Mouse (Mus musculus) bone marrow, adult 2 months (tissue): Measurements from ENCODE around the gene Olfr686. TPM values are rescaled to one million over a fixed set of nuclear protein-coding genes. Genes with fewer than 3 reads are reported as not detected.

Experiments used
- H3K27ac ChIP-seq: fragments of 200-500 bp; 2 replicates; pipeline ENCODE4 v1.5.1; 2012; ENCODE audit warnings: low read depth, mild to moderate bottlenecking, control low read depth, inconsistent platforms, low read length; ENCODE audit not compliant: control insufficient read depth, poor library complexity, insufficient read depth
- H3K4me1 ChIP-seq: fragments of 200-500 bp; 2 replicates; pipeline ENCODE4 v1.6.1; 2011; ENCODE audit warnings: low read length; ENCODE audit not compliant: control insufficient read depth, insufficient read depth
- H3K4me3 ChIP-seq: fragments of 200-500 bp; replicated peaks from 2 replicates; pipeline ENCODE3; 2011; ENCODE audit warnings: mild to moderate bottlenecking, low read depth, low read length, control low read depth; ENCODE audit not compliant: control insufficient read depth
- CTCF ChIP-seq: fragments of 200-500 bp; IDR thresholded peaks from 2 replicates; pipeline ENCODE4 v1.5.1; 2011; ENCODE audit warnings: low read length, control low read depth; ENCODE audit not compliant: control insufficient read depth, insufficient read depth
- POLR2A ChIP-seq: fragments of 200-500 bp; IDR thresholded peaks from 2 replicates; pipeline ENCODE4 v1.6.1; 2011; ENCODE audit warnings: low read depth, mild to moderate bottlenecking, control low read depth, low read length, borderline replicate concordance; ENCODE audit not compliant: control insufficient read depth
- WGBS: fragments of 180-500 bp; shearing (Covaris S2); methylation state at CpG from one replicate; pipeline ENCODE4 v1.1.7; 2018; 5-methylcytosine and 5-hydroxymethylcytosine counted together
- polyA plus RNA-seq: library from polyadenylated mRNA; stranded (reverse); fragments of >200 nt; gene quantifications from 2 replicates; pipeline ENCODE4 v1.2.4, GENCODE M21; 2011; ENCODE audit warnings: low replicate concordance; ENCODE audit not compliant: missing spikeins, insufficient read depth, insufficient read length

The Olfr686 gene
- polyA plus RNA-seq, 1 experiment, result not detected

GRCm38 (mm10) chr7:105214761-105215160 is 7.5 kb upstream of the Olfr686 start:
- whole genome bisulfite sequencing, result 51% methylated on average over 1 of the region's 1 CpGs
- TF ChIP-seq CTCF (no peak), POLR2A (no peak)
- H3K4me3 ChIP-seq, result no peak overlapping the region

GRCm38 (mm10) chr7:105185912-105186311 is 21.4 kb downstream of the Olfr686 start, which contains the start of gene Olfr685:
Olfr685 (minus strand) TSS chr7:105186012.
- no peak for TF ChIP-seq CTCF
- TF ChIP-seq POLR2A, result no peak
- WGBS, result 76% methylated on average over 1 of the region's 1 CpGs
- H3K4me1 ChIP-seq, result no peaks in the 10 kb centered on the region
- H3K4me3 ChIP-seq, result no peak within 1 kb of the TSS
- no peak within 1 kb of the TSS for H3K27ac ChIP-seq

More at GRCm38 (mm10) chr7:105214761-105215160, 7.5 kb upstream of the Olfr686 start:
- Histone ChIP-seq H3K4me1 (no peaks in the 10 kb centered on the region), H3K27ac (no peak overlapping the region)

- TF ChIP-seq CTCF (no peak), POLR2A (no peak)
- Histone ChIP-seq H3K4me1 (no peaks in the 10 kb centered on the region), H3K27ac (no peak overlapping the region), H3K4me3 (no peak overlapping the region)
- WGBS, result 39% methylated on average over 4 of the region's 4 CpGs
Observed at GRCm38 (mm10) chr7:105170773-105171172, 36.5 kb downstream of the Olfr686 start.

- H3K27ac ChIP-seq, result no peak within 1 kb of the TSS
- no peak for TF ChIP-seq POLR2A
- H3K4me1 ChIP-seq, result no peaks in the 10 kb centered on the region
- 76% methylated on average over 1 of the region's 1 CpGs for WGBS
- H3K4me3 ChIP-seq, result no peak within 1 kb of the TSS
Observed at GRCm38 (mm10) chr7:105163553-105163952, 43.7 kb downstream of the Olfr686 start, which contains the start of gene Olfr684. Olfr684 (minus strand) TSS chr7:105163653.

Other genes with a start within 250 kb of the Olfr686 start
- not detected in 2 replicates for gene Olfr670, start 244.9 kb downstream of the Olfr686 start, polyA plus RNA-seq
- gene Olfr671, start 228.4 kb downstream of the Olfr686 start, polyA plus RNA-seq, result not detected in 2 replicates
- not detected in 2 replicates for gene Olfr672, start 205.5 kb downstream of the Olfr686 start, polyA plus RNA-seq
- gene Olfr675, start 179.0 kb downstream of the Olfr686 start, polyA plus RNA-seq, result not detected in 2 replicates
- not detected in 2 replicates for gene Olfr676, start 174.8 kb downstream of the Olfr686 start, polyA plus RNA-seq
- gene Olfr677, start 156.1 kb downstream of the Olfr686 start, polyA plus RNA-seq, result not detected in 2 replicates
- not detected in 2 replicates for gene Olfr678, start 143.0 kb downstream of the Olfr686 start, polyA plus RNA-seq
- gene Olfr679, start 126.3 kb downstream of the Olfr686 start, polyA plus RNA-seq, result not detected in 2 replicates
- gene Olfr680-ps1, start 114.7 kb downstream of the Olfr686 start, polyA plus RNA-seq, result not detected in 2 replicates
- gene Olfr681, start 90.6 kb downstream of the Olfr686 start, polyA plus RNA-seq, result not detected in 2 replicates
- not detected in 2 replicates for gene Olfr683, start 60.5 kb downstream of the Olfr686 start, polyA plus RNA-seq
- gene Olfr684, start 43.8 kb downstream of the Olfr686 start, polyA plus RNA-seq, result not detected in 2 replicates
- not detected in 2 replicates for gene Olfr685, start 21.5 kb downstream of the Olfr686 start, polyA plus RNA-seq
- gene Olfr688, start 80.6 kb upstream of the Olfr686 start, polyA plus RNA-seq, result not detected in 2 replicates
- not detected in 2 replicates for gene Olfr689, start 103.7 kb upstream of the Olfr686 start, polyA plus RNA-seq
- gene Olfr690, start 126.6 kb upstream of the Olfr686 start, polyA plus RNA-seq, result not detected in 2 replicates
- not detected in 2 replicates for gene Olfr691, start 134.8 kb upstream of the Olfr686 start, polyA plus RNA-seq
- gene Olfr692, start 160.7 kb upstream of the Olfr686 start, polyA plus RNA-seq, result not detected in 2 replicates
- not detected in 2 replicates for gene Gm5901, start 167.6 kb upstream of the Olfr686 start, polyA plus RNA-seq
- 31.1 and 112 TPM in 2 replicates for gene Fam160a2, start 192.6 kb upstream of the Olfr686 start, polyA plus RNA-seq
- gene Cnga4, start 197.1 kb upstream of the Olfr686 start, polyA plus RNA-seq, result 0.60 TPM in 1 of 2 replicates, not detected in the other
- not detected in 2 replicates for gene Cckbr, start 218.2 kb upstream of the Olfr686 start, polyA plus RNA-seq